Mouse (Mus musculus) embryonic facial prominence, embryonic 11.5 days (tissue): ENCODE results near the gene Kdm1b. TPM values are rescaled to one million over a fixed set of nuclear protein-coding genes. Genes with fewer than 3 reads are reported as not detected.

ENCODE experiments used
- ATAC-seq: fragments of 200-750 bp; cut with Nextera tagmentation; replicated peaks from 2 replicates; pipeline ENCODE4 v1.8.0; 2017; ENCODE audit warnings: low read depth; ENCODE audit not compliant: insufficient number of reproducible peaks, low FRiP score, low TSS enrichment
- DNase-seq: peaks from one replicate; pipeline ENCODE4 v3.0.0-alpha.2; 2015; ENCODE audit warnings: low spot score
- H3K27ac ChIP-seq: fragments of 300-500 bp; sonication (generic); replicated peaks from 2 replicates; pipeline ENCODE4 v1.5.1; 2014; ENCODE audit warnings: mild to moderate bottlenecking, low read depth, low read length, control low read depth
- H3K27me3 ChIP-seq: fragments of 300-500 bp; sonication (generic); 2 replicates; pipeline ENCODE4 v1.6.1; 2014; ENCODE audit warnings: mild to moderate bottlenecking, low read length, moderate library complexity, mixed read lengths; ENCODE audit not compliant: control insufficient read depth, insufficient read depth
- H3K36me3 ChIP-seq: fragments of 300-500 bp; sonication (generic); replicated peaks from 2 replicates; pipeline ENCODE4 v1.6.1; 2014; ENCODE audit warnings: low read depth, mild to moderate bottlenecking, low read length, moderate library complexity, mixed read lengths; ENCODE audit not compliant: control insufficient read depth, insufficient read depth
- H3K4me1 ChIP-seq: fragments of 300-500 bp; sonication (generic); 2 replicates; pipeline ENCODE4 v1.6.1; 2014; ENCODE audit warnings: low read length, mixed read lengths; ENCODE audit not compliant: control insufficient read depth, insufficient read depth
- H3K4me2 ChIP-seq: fragments of 300-500 bp; sonication (generic); 2 replicates; pipeline ENCODE4 v1.6.1; 2014; ENCODE audit warnings: low read depth, mild to moderate bottlenecking, control low read depth, low read length, moderate library complexity
- H3K4me3 ChIP-seq: fragments of 300-500 bp; sonication (generic); 2 replicates; pipeline ENCODE4 v1.5.1; 2014; ENCODE audit warnings: low read depth, low read length, control low read depth
- H3K9ac ChIP-seq: fragments of 300-500 bp; sonication (generic); replicated peaks from 2 replicates; pipeline ENCODE4 v1.6.1; 2014; ENCODE audit warnings: mild to moderate bottlenecking, control low read depth, low read length
- H3K9me3 ChIP-seq: fragments of 300-500 bp; sonication (generic); replicated peaks from 2 replicates; pipeline ENCODE4 v1.6.1; 2016; ENCODE audit warnings: mild to moderate bottlenecking, low read length, inconsistent platforms, mixed read lengths; ENCODE audit not compliant: control insufficient read depth
- WGBS: fragments of 180-500 bp; shearing (Covaris S2); extraction: QIAGEN DNeasy Blood & Tissue Kit; methylation state at CpG from one replicate; pipeline ENCODE4 v1.1.7; 2014; 5-methylcytosine and 5-hydroxymethylcytosine counted together
- polyA plus RNA-seq: library from polyadenylated mRNA; unstranded; fragments of >200 nt; fragmentation: Nextera tagmentation; extraction: Ambion mirVana; gene quantifications from 2 replicates; pipeline ENCODE4 v1.2.1, GENCODE M21; 2014

The Kdm1b gene
- polyA plus RNA-seq, 1 experiment from 2014 or later = 13.5 TPM

DNA sequence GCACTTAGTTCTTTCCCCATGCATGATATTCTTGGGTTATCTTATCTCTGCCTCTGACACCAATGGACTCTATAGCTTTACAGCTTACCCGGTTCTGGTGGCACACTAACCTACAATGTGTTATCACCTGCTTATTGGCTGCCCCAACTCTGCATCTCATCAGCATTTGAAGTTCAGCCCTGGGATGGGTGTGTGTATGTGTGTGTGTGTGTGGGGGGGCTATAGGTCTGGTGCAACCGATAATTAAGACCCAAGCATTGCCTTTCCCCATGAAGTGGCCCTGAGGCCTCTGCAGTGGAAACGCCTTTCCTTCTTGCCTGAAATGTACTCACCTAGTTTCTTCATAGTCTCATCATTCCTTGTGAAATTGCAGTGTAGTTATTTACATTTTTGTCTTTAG, 72.7 kb downstream of the Kdm1b start:
- H3K4me2 ChIP-seq = no peak overlapping the region
- no peak overlapping the region for H3K27ac ChIP-seq
- DNase-seq (no peak), ATAC-seq (no peak)
- H3K9me3 ChIP-seq = no peaks in the 10 kb centered on the region
- 83% methylated on average over 3 of the region's 3 CpGs for WGBS
- no peak overlapping the region for H3K9ac ChIP-seq
- no peak overlapping the region for H3K4me3 ChIP-seq
- no peaks in the 10 kb centered on the region for H3K4me1 ChIP-seq
- H3K27me3 ChIP-seq = no peaks in the 10 kb centered on the region
- H3K36me3 ChIP-seq = no peaks in the 10 kb centered on the region

DNA sequence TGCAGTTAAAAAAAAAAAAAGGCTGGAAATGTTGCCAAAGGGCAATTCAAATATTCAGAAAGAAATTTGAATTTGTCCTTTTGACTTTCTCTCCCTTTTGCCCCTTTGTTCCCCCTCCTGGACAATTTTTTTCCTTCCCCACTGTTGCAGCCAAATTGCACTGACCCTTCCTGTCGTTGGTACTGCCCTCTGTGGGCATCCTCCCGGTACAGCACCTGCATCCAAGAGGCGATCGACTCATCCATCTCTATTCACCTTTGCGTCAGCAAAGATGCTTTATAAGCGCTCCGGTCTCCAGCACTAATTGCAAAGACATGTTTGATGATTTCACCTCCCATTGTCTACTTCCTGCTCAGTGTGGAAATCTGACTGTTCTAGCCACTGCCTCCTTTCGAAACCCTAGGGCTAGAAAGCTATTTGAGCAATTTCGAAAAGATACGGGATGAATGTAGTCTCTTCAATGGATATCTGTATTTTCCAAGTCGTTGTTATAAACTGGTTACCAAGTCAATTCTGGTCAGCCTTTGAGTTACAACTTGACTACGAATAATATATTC, 78.1 kb downstream of the Kdm1b start:
- 30% methylated on average over 12 of the region's 12 CpGs for WGBS
- Histone ChIP-seq H3K9ac (no peak overlapping the region), H3K4me1 (no peaks in the 10 kb centered on the region), H3K4me2 (no peak overlapping the region), H3K36me3 (no peaks in the 10 kb centered on the region), H3K27ac (no peak overlapping the region), H3K4me3 (no peak overlapping the region), H3K27me3 (peaks cover 4% of the 10 kb centered on the region; the same call in 1 of the 2 replicates), H3K9me3 (no peaks in the 10 kb centered on the region)
- ATAC-seq (no peak), DNase-seq (peak; percentile 8)

- peak within 1 kb of the TSS; percentile 98 for H3K4me2 ChIP-seq
- H3K27me3 ChIP-seq = peaks cover 4% of the 10 kb centered on the region; the same call in 1 of the 2 replicates
- no peaks in the 10 kb centered on the region for H3K36me3 ChIP-seq
- DNase-seq (peak; percentile 66), ATAC-seq (peak; percentile 59; the same call in 1 of the 2 replicates)
- H3K9ac ChIP-seq = peak within 1 kb of the TSS; percentile 49
- H3K9me3 ChIP-seq = no peaks in the 10 kb centered on the region
- H3K27ac ChIP-seq = no peak within 1 kb of the TSS
- H3K4me3 ChIP-seq = peak within 1 kb of the TSS; percentile 47
- H3K4me1 ChIP-seq = no peaks in the 10 kb centered on the region
- WGBS = 2% methylated on average over 55 of the region's 55 CpGs
These were observed 79.5 kb downstream of the Kdm1b start, which contains the start of gene Rnf144b for GRCm38 (mm10) chr13:47122537-47123430. Gene Rnf144b (plus strand): TSS chr13:47122656.

DNA sequence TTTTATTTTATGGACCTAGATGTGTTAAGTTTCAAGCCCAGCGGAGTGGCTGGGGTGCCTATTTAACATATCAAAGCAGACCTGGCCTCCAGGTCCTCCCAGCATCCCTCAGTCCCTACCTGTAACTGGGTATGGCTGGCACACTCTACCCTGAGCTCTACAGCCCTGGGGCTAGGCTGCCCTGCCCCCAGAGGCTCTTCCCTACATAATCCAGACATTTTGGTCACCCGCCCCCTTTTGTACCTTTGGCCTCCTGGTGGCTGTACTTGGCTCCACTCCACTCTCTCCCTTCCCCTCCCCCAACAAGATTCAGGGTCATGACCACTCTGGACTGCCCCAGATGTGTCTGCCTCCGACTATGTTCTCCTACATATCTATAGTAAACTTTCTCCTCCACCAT, 81.2 kb downstream of the Kdm1b start:
- Histone ChIP-seq H3K4me3 (no peak overlapping the region), H3K27me3 (peaks cover 4% of the 10 kb centered on the region; the same call in 1 of the 2 replicates), H3K9ac (no peak overlapping the region), H3K27ac (no peak overlapping the region), H3K36me3 (no peaks in the 10 kb centered on the region), H3K9me3 (no peaks in the 10 kb centered on the region), H3K4me2 (no peak overlapping the region), H3K4me1 (no peaks in the 10 kb centered on the region)
- ATAC-seq (no peak), DNase-seq (no peak)
- 35% methylated on average over 3 of the region's 3 CpGs for WGBS

- ATAC-seq = no peak
- WGBS = 82% methylated on average over 6 of the region's 6 CpGs
- Histone ChIP-seq H3K27me3 (peaks cover 4% of the 10 kb centered on the region; the same call in 1 of the 2 replicates), H3K9ac (no peak overlapping the region), H3K27ac (no peak overlapping the region), H3K36me3 (no peaks in the 10 kb centered on the region), H3K4me3 (no peak overlapping the region), H3K4me1 (no peaks in the 10 kb centered on the region), H3K4me2 (no peak overlapping the region), H3K9me3 (no peaks in the 10 kb centered on the region)
- DNase-seq = no peak
These were observed 81.7 kb downstream of the Kdm1b start for GRCm38 (mm10) chr13:47124986-47125385.

GRCm38 (mm10) chr13:47125595-47125994, 82.3 kb downstream of the Kdm1b start:
- no peak for ATAC-seq

GRCm38 (mm10) chr13:47129090-47129489, 85.8 kb downstream of the Kdm1b start:
- H3K9me3 ChIP-seq = no peaks in the 10 kb centered on the region
- no peak for DNase-seq
- no peak overlapping the region for H3K4me3 ChIP-seq
- no peak overlapping the region for H3K4me2 ChIP-seq
- no peaks in the 10 kb centered on the region for H3K27me3 ChIP-seq
- WGBS = 60% methylated on average over 4 of the region's 4 CpGs
- no peak for ATAC-seq
- H3K27ac ChIP-seq = no peak overlapping the region
- no peaks in the 10 kb centered on the region for H3K4me1 ChIP-seq
- no peak overlapping the region for H3K9ac ChIP-seq
- no peaks in the 10 kb centered on the region for H3K36me3 ChIP-seq

More at GRCm38 (mm10) chr13:47125595-47125994, 82.3 kb downstream of the Kdm1b start:
- Histone ChIP-seq H3K27me3 (peaks cover 4% of the 10 kb centered on the region; the same call in 1 of the 2 replicates), H3K4me1 (no peaks in the 10 kb centered on the region), H3K4me3 (no peak overlapping the region), H3K9ac (no peak overlapping the region), H3K27ac (no peak overlapping the region), H3K36me3 (no peaks in the 10 kb centered on the region), H3K4me2 (no peak overlapping the region), H3K9me3 (no peaks in the 10 kb centered on the region)
- WGBS = 68% methylated on average over 5 of the region's 5 CpGs
- no peak for DNase-seq

GRCm38 (mm10) chr13:47133058-47133457, 89.8 kb downstream of the Kdm1b start:
- Histone ChIP-seq H3K27ac (no peak overlapping the region), H3K36me3 (no peaks in the 10 kb centered on the region), H3K9me3 (no peaks in the 10 kb centered on the region), H3K4me1 (no peaks in the 10 kb centered on the region), H3K9ac (no peak overlapping the region), H3K27me3 (no peaks in the 10 kb centered on the region), H3K4me2 (no peak overlapping the region), H3K4me3 (no peak overlapping the region)
- DNase-seq (no peak), ATAC-seq (no peak)
- WGBS = 87% methylated on average over 8 of the region's 8 CpGs
